Comparison of ENCODE assay signal across 16 mouse cellular contexts in the genomic region with DNA sequence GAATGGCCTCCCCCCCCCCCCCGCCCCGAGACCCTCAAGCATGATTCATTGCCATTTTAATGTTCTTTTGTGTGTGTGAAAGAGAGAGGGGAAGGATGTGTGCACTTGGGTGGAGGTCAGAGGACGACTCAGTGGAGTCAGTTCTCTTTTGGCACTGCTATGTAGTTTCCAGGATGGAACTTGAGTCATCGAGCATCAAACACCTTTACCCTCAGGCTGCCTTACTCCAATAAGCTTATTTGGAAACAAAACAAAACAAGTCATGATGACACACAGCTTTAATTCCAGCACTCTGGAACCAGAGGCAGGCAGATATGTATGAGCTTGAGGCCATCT.
DNase-seq lines count a peak whose midpoint lies in the region; ATAC-seq and TF ChIP-seq lines count a peak whose summit lies in the region.
"Had no signal": no experiment of that assay in that cellular context is flagged by ENCODE, and none has a peak within 500 bp of the region (broad histone marks: within the 10 kb centered on the region; RNA-seq: fewer than 3 reads in every experiment).

No protein-coding gene starts in this region.

- no peak overlapping the region for H3K9ac ChIP-seq in heart, embryonic 16.5 days (ENCODE audit: low read length)
- H3K9ac ChIP-seq: hindbrain, embryonic 12.5 days; liver, embryonic 13.5 days had no signal

- peaks cover 3% of the 10 kb centered on the region for H3K4me1 ChIP-seq in lung, adult 2 months (ENCODE audit: control insufficient read depth, insufficient read depth, low read length)
- peaks cover 2% of the 10 kb centered on the region; the same call in 1 of the 2 replicates for H3K4me1 ChIP-seq in heart, embryonic 16.5 days (ENCODE audit: control insufficient read depth, insufficient read depth, low read length)
- H3K4me1 ChIP-seq: liver, embryonic 13.5 days had no signal

- H3K27me3 ChIP-seq in heart, embryonic 16.5 days (ENCODE audit: control insufficient read depth, insufficient read depth, low read length): no peaks in the 10 kb centered on the region
- H3K27me3 ChIP-seq: hindbrain, embryonic 12.5 days; liver, embryonic 13.5 days had no signal

- H3K27ac ChIP-seq in heart, embryonic 16.5 days (ENCODE audit: low read length): peak overlapping the region; percentile 70
- H3K27ac ChIP-seq: hindbrain, embryonic 12.5 days; layer of hippocampus, adult 2 months; liver, embryonic 13.5 days; midbrain, embryonic 10.5 days had no signal

- H3K36me3 ChIP-seq in heart, embryonic 16.5 days (ENCODE audit: control insufficient read depth, insufficient read depth): 0 out of 2 replicates have a peak, but pooled peaks cover 2% of the 10 kb centered on the region
- H3K36me3 ChIP-seq: hindbrain, embryonic 12.5 days; liver, embryonic 13.5 days; midbrain, embryonic 10.5 days had no signal

- H3K9me3 ChIP-seq in heart, embryonic 16.5 days (replicated peaks; ENCODE audit: control insufficient read depth, low read length): peaks cover 6% of the 10 kb centered on the region
- H3K9me3 ChIP-seq: hindbrain, embryonic 12.5 days; liver, embryonic 13.5 days had no signal

- no peak for TF ChIP-seq POLR2A in lung, adult 2 months (IDR thresholded peaks at IDR 0.05; ENCODE audit: borderline replicate concordance, extremely low read depth, low read depth, low read length)

- ATAC-seq in heart, embryonic 16.5 days (replicated peaks; ENCODE audit: extremely low read depth, insufficient read depth, low FRiP score): peak; percentile 33; the same call in 1 of the 2 replicates

- H3K4me2 ChIP-seq in heart, embryonic 16.5 days (ENCODE audit: low read depth, low read length): no peak overlapping the region
- H3K4me2 ChIP-seq: hindbrain, embryonic 12.5 days; liver, embryonic 13.5 days had no signal

- WGBS in lung, adult 2 months: 43% methylated on average over 4 of the region's 4 CpGs
- WGBS in heart, embryonic 16.5 days: 62% methylated on average over 4 of the region's 4 CpGs

- TF ChIP-seq CTCF in lung, adult 2 months (IDR thresholded peaks at IDR 0.05; ENCODE audit: insufficient read depth, low read length): no peak

- peak; percentile 94 for DNase-seq in heart, adult 11 months
- no peak for DNase-seq in heart, postnatal 14 days
- DNase-seq in lung, postnatal 25 days (ENCODE audit: low spot score): peak; percentile 17
- DNase-seq in lung, adult 2 months: no peak
- peak; percentile 21 to 62 for DNase-seq in kidney, postnatal 36 days
- no peak for DNase-seq in layer of hippocampus, adult 9-11 months
- DNase-seq in layer of hippocampus, postnatal 36 days: no peak
- DNase-seq: B cell, adult 2 months; cerebellum, adult 9-10 months; liver, embryonic 13.5 days; right cerebral cortex, adult 18-20 months; thymus, adult 18-20 months had no signal

- intact Hi-C loops in heart, postnatal 14 days (cut with DNase I): loop anchor here (5.0 kb wide), 2 partner anchors 134 to 136 kb away; partner anchors contain the start of gene Trim24

- H3K4me3 ChIP-seq in lung, adult 2 months (replicated peaks; ENCODE audit: extremely low read depth, low read depth, low read length): no peak overlapping the region
- H3K4me3 ChIP-seq in heart, embryonic 16.5 days (ENCODE audit: low read length): no peak overlapping the region
- H3K4me3 ChIP-seq: hindbrain, embryonic 12.5 days; layer of hippocampus, adult 2 months; liver, embryonic 13.5 days; midbrain, embryonic 10.5 days had no signal

Comparison
In these comparisons a context has a peak if more than half of its experiments do, and no peak if none do; other contexts are left out.
1. DNase-seq: peak in heart, adult 11 months (single experiment), lung, postnatal 25 days (single experiment) and kidney, postnatal 36 days (2 of 2); none in heart, postnatal 14 days (0 of 2), lung, adult 2 months (single experiment), layer of hippocampus, adult 9-11 months (single experiment) and layer of hippocampus, postnatal 36 days (0 of 2).